Mouse (Mus musculus) kidney, postnatal 10 days (tissue): Measurements from ENCODE around the gene Foxo6.

ENCODE experiments used
- DNase-seq: peaks from one replicate; pipeline ENCODE4 v3.0.0; 2021; ENCODE audit warnings: mixed read lengths

The Foxo6 gene

DNA sequence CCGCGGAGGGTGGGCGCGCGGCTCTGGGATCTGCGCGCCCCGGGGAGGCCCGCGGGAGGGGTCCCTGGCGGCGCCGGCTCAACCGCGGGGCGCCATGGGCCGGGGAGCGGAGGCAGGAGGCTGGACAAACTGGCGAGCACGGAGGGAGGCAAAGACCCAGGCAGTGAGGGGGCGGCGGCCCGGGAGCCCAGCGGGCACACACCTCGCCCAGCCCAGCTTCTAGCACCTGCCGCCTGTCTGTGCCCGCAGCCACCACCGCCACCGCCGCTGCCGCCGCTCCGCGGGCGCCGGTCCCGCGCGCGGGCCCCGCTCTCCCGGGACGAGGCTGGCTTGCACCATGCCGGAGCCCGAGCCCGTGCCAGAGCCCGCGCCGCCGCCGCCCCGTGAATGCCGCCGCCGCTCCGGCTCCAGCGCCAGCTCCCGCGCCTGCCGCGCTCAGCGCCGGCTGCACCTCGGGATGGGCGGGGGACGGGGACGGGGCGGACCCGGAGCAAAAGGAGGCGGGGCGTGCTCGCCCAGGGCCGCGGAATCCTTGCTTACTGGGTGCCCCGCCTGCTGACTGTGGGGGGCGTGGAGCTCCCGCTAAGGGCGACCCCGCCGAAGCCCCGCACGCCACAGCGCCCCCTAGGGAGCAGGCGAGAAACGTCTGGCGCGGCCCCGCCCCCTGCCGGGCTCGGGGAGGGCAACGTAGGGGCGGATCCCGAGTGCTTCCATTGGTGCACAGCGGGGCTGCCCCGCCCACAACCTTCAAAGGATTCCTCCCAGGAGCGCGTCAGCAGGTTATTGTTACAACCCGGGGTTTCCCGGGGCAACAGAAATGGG is at the start of gene Foxo6:
Gene Foxo6 (minus strand): TSS at position 60 of the 822 bp plus-strand sequence.
- peak; percentile 96 for DNase-seq

DNA sequence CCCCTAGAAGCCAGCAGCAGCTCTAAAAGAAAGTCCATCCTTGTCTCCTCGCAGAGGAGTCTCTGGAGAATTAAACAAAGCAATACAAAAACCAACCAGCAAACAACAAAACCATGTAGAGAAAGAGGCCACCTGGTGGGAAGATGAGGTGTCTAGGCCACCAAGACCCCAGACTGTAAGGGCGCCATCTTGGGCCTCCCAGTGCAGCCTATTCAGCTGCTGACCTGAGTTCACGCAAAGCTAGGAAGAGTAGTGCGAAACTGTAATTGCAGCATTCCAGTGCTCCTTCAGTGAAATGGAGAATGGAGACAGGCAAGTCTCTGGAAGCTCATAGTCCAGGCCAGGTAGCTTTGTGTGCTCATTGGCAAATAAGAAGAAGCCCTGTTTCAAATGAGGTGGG is 47.2 kb upstream of the Foxo6 start:
- no peak for DNase-seq

DNA sequence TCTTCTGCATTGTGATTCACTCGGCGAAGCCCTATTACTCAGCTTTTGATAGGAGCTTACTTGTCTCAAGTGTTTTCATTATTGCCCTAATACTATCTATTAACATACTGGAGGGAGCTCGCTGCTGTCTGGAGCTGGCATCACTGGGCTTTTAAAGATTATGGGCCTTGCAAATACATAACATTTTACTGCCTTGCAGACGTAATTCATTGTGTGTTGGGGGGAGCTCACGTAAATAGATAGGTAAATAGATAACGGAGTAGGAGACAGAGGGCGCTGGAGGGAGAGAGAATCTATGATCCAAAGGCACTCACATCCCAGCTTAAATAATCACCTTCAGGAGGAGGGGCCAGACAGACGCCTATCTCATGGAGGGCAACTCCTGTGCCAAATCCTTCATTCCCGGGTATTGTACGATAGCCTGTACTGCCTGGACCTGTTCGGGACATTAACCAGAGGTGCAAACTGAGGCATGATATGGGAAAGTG is 45.8 kb upstream of the Foxo6 start:
- DNase-seq: no peak

DNA sequence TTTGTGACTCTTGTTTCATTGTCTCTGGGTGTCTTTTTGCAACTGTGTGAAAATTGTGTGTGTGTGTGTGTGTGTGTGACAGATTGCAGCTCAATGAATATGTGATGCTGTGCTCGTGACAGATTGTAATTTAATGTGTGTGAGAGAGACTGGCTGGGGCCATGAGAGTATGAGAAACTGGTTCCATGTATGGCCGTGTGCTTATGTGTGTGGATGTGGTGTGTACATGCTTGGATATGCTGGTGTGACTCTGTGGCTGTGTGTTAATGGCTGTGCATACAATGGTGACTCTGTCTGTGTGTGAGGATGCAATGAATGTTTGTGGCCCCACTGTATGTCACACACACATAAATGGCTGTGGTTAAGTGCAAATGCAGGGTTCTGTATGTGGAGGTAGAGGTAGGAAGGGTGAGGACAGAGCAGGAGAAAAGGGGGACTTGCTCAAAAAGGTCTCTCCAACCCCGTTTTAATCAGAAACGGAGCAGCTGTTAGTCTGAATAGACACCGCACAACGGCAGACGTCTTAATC is 45.3 kb upstream of the Foxo6 start:
- no peak for DNase-seq

DNA sequence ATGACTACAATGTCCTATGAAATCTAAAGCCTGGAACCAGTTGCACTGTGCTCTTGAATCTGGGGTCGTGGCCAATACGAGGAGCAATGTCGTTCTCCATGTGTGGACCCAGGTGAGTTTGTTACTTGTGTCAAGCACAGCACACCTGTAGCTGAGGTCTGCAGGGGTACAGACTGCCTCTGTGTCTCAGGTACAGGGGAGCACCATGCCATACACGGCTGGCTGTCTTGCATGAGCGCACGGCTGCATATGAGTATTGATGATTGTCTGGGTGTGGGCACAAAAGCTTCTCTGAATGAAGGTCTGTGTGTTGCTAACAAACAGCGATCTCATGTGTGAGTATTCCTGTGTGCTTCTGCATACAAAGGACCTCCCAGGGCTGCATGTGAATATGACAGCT is 44.8 kb upstream of the Foxo6 start:
- no peak for DNase-seq

DNA sequence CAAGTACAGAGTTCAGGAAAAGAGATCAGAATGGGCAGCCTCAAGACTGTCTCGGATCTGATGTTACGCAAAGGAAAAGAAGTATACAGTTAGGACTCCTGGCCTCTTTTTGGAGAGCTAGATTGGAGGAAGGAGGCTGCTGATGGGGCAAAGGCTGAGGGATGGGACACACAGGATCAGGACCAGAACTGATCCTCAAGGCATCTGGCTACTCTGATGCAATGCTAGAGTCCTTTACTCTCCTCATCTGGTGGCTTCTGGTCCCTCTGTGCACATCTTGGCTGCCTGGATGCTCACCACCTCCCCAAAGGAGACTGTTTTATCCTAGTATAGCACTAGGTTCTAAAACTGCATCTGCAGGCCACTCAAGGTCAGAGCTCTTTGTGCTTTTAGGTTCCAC is 44.4 kb upstream of the Foxo6 start:
- no peak for DNase-seq

DNA sequence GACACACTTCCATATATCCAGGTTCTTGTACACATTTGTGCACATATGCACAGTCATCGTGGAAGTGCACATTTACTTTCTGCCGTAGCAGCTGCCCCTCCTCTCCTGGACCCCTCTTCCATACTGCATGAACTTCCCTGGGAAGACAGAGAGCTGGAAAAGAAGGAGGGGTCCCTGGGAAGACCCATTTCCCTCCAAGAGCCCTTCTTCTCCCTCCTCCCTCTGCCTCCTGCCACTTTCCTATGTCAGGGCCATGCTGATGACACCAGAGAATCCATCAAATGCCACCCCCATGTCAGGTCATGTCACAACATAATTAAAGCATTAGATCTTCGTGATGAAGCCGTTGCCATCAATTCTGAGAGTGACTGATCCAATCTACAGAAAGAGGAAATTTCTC is 38.6 kb upstream of the Foxo6 start:
- no peak for DNase-seq

DNA sequence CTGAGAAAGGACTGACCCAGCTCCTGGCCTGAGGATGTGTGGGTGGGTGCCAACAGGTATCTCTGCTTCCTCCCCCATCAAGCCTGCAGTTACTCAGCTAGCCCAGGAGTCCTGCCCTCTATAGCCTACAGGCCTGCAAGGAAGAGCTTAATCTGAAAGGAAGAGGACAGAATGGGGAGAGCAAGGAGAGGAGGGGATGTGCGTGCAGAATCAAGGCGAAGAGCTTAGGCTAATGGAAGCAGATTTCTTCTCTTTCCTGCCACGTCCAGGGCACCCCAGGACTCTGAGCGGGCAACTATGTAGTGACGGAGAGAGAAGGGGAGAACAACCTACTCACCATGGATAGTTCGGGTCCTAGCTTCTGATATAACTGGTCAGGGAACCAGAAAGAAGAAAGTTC is 37.9 kb upstream of the Foxo6 start:
- no peak for DNase-seq

DNA sequence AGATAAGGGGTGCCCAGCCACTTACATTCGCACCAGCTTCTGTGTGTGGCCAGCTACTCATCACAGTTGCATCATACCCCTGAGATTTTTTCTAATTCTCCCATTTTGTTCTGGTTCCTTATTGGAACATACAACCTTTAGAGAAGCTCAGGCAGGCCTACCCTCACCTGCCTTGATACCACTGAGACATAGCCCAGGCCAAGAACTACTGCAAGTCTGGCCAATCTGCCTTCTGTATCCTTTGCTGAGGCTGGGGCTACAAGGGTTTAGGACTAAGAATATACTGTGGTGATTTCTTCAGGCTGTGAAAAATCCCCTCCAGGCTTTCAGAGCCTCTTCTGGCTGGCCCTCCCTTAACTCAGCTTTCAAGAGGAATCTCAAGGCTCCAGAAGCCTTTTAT is 36.7 kb upstream of the Foxo6 start:
- no peak for DNase-seq

DNA sequence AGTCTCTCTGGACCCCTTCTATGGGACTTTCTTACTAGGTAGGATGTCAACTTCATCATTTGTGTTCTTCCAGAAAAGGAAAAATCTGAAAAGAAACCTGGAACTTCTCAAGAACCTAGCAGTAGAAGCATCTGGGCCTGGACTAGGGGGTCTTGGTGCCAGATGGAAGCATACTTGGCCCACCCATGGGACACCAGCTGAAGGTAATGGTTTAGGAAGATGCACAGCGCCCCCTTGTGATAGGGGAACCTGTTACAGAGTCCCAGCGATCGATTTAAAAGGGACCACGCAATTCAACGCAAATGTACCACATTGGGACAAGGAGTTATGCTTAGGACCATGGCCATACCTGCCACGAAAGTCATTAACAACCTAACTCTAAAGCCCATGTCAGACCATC is 36.0 kb upstream of the Foxo6 start:
- DNase-seq: peak; percentile 63

DNA sequence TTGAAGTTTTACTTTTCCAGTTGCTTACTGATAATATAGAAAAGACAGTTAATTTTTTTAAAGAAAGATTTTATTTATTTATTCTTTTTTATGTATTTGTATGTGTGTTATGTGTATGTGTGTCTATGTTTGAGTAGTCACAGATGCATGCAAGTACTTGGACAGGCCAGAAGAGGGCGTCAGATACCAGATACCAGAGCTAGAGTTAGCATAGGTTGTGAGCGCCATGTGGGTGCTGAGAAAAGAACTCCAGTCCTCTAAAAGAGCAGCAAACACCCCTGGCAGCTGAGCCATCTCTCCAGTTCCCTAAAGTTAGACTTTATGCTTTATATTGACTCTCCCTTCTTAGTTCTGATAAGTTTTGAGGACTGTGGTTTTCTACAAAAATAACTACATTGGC is 30.4 kb upstream of the Foxo6 start:
- no peak for DNase-seq

DNA sequence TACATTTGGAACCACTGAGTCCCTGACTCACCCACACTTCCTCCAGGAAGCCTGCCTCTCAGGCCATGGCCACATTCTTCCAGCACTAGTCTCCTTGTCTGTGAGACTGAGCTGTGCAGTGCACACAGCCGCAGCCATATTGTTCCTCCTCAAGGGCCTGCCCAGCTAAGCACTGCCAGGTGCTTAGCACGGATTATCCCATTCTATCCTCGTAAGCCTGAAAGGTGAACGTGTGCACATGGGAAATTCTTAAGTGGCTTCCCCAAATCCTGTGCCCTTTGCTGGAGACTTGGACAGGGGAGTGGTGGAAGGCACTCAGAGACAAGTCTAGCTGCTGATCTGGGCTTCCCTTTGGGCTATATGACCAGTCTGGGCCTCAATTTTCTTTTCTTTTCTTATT is 29.6 kb upstream of the Foxo6 start:
- DNase-seq: no peak

DNA sequence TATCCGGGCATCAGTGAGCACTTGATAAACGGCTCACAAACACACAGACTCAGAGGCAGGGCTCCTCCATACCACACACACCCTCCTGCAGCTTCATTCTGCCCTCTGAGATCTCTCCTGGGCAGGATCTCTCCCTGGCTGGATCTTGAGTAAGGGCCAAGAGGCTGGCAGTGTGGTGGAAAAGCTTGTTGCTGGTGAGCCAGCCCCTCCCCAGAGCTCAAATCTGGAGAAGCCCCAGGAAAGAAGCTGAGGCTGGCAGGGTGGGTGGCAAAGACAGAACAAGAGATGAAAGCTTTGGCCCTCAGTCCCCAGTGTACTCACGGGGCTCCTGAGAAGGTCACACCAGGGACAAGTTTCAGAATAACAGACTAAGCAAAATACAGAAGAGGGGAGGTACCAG is 27.4 kb upstream of the Foxo6 start:
- no peak for DNase-seq

DNA sequence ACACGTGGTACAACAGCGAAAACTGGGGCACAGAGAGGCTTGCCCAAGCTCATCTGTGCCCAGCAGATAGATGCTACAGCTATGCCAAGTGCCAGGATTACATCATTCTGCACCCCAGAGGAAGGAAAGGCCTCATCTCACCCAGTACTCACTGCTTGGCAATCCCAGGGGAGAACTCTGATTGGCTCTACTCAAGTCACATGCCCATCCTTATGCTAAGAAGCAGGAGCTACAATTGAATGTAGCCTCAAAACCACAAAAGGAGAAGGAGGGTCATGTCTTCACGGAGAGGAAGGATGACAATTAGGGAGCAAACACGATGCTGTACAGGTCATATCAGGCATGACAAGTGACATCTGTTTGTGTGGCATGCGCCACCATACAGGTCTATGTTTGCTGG is 26.2 kb upstream of the Foxo6 start:
- no peak for DNase-seq

DNA sequence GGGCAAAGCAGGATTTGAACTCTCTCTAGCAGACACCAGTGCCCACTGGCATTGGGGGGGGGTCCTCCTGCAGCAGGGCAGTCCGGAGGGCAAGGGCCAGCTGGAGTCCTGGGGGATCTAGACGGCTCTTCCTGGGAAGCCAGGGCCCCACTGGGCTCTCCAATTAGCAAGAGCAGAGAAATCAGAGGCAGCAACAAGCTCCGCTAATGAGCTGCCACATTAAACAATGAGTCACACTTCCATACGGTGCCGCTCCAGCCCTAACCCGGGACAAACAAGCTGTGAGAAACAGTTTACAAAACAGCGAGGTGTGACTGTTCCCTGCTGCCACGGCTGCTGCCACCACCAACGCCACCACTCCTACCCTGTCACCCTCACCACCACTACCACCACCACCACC is 17.4 kb upstream of the Foxo6 start:
- no peak for DNase-seq

DNA sequence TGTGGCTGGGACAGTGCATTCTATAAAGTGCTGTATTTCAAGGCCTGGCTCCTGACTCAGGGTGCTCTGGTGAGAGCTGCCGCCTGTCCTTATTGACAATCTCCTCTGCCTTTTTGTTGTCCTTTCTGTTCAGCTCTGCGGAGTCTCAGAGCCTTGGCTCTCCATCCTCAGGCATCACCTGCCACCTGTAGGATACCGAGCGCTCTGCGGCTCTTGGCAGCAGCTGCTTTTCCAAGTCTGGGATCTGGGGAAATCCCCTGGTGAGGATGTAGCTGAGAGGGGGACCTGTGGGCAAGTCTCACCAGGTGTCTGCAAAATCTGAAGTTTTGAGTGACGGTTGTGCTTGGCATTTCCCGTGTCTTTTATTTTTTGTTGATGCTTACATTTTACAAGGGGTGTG is 12.1 kb upstream of the Foxo6 start:
- no peak for DNase-seq

DNA sequence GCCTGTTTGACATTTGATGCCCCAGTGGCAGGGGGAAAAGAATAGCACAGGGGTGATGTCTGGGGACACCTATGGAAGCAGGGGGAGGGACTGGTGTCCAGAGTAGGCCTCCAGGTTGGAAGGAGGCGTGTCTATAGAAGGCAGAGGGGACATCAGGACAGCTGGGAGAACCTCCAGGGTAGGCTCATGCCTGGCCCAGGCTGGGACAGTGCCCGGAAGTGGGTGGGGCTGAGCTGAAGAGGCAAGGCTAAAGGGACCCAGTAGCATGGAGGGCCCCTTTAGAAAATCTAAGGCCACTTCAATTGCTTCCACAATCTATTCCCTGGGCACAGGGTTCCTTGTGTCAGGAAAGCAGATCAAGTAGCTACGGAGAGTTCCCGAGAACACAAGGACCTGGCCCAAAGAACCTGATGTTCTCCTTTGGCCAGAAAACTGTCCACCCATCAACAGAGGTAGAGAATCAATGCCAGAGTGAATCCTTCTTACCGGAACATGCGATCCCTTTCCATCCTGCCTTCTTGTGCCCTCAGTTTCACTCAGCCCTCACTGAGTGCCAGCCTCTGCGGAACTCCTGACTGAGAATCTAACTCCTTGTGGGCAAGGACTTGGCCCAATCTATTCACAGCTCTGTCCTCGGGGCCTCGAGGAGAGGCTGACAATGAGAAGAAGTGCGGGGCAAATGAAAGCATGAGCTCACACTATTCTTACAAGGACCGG is 4.1 kb upstream of the Foxo6 start:
- peak; percentile 57 for DNase-seq

DNA sequence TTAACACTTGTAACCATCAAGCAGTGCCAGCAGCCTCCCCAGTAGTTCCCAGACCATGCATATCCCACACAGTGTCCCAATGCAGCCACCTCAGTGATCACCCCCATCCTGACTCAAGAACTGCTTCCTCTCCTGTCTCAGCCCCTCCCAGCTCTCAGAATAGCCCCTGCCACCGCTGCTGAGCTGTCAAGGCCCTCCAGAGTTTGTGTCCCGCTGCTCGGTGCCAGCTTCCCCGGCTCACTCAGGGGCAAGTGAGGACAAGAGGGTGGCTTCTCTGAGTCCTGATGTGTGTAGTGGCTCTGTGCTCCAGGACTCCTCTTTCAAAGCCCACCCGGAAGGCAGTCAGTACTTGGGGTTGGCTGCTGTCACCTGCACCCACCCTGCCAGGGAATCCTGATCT is 3.3 kb upstream of the Foxo6 start:
- no peak for DNase-seq

DNA sequence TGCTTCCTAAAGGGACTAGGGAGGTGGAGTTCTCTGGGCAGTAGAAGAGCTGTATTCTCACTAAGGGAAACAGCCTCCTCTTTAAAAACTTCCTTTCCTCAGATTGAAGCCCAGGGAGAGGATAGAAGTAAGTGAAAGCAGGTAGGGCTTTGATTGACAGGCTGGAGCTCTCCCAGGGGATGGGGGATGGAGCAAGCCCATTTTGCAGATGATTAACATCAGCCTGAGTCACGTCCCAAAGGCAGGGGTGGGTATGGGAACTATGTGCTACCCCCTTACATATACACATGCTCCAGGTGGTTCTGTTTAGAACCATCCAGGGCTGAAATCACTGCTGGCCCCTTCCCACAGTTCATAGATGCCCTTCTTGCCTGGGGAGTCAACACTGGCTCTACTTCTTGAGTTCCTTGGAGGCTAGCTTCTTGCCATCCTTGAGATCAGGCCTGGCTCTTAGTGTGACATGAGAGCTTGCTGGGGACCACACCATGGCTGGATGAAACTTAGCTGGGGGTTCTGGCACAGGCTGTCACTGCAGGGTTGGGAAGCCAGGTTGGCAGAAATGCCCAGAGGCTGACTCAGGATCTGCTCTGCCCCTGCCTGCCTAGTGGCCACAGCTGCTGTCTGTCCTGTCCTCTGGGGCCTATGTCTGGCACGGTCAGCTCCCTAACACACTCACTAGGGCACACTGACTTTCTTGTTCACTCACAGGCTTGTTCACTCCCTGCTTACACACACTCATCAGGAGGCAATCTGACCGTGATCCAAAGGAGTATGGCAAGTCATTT is 2.2 kb upstream of the Foxo6 start:
- no peak for DNase-seq

DNA sequence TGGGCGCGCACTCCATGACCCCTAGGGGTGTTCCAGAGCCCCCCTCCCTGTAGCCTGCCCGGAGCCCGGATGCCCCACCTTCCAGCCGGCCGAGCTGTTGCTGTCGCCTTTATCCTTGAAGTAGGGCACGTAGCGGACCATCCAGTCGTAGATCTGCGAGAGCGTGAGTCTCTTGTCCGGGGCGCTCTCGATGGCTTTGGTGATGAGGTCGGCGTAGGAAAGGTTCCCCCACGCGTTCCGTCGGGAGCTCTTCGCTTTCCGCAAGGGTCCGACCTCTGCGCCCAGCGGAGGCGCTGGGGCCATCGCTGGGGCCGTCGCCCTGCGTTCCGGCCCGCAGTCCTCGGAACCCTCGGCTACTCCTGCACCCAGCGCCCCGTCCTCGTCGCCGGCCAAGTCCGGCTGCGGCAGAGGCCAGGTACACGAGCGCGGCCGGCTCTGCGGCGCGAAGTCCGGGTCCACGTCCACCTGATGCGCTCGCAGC is 348 bp downstream of the Foxo6 start:
- DNase-seq: peak; percentile 42

DNA sequence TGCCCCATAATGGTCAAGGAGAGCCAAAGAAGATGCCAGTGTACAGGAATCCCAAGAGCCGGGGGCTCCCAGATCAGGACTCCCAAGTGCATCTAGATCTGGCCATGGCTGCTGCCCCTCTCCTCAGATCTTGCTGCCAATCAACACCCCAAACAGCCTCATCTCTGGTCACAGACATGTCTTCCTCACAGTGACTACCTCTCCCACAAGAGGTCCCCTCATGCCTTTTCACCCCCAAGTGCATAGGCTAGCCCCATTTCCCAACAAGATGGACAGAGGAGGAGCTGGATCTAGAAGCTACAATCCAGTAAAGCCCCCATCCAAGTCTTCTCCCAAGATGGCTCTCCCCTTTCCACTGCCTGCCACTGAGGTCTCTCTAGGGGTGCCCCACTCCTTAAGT is 1.4 kb downstream of the Foxo6 start:
- no peak for DNase-seq

DNA sequence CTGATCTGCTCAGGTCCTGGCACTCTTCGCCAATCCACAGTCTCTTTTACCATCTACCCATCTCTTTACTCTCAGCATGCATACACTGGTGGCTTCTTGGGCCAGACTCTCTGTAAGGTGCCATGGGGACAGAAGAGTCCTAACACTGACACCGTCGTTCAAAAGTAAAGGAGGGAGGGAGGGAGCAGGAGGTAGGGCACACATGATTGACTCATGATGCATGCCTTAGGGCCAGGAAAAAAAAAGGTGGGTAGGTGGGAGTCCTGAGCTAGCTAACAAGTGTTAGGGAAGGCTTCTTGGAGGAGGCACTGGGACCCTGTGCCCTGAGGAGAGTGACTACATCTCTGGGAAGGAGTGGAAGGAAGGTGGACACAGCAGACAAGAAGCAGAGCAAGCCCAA is 1.9 kb downstream of the Foxo6 start:
- DNase-seq: no peak

DNA sequence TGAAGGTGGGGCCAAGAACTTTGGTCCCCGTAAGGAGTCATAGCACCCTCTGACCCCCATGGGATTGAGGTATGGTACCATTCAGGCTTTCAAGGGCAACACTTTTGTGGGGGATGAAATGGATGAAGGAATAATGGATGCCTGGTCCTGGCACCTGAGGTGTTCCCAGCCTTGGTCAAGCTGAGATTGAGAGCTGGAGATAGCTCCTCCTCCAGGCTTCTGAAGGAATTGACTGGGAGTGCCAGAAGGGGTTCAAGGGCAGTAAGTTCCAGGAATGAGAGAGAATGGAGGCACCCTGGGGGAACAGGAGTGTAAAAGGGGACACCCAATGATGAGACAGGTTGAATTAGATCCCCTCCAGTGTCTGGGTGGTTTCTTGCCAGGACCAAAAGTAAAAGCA is 3.0 kb downstream of the Foxo6 start:
- DNase-seq: no peak
